Mouse (Mus musculus) MEL (cell line): ENCODE data around the gene Abhd12.

ENCODE experiments used
- CTCF ChIP-seq, 3 experiments: IDR thresholded peaks in 2 of 3; conservative IDR thresholded peaks in 1 of 3; 2 replicates each; pipeline ENCODE4 v1.5.1; 2011 to 2012; ENCODE audit warnings: low read length in 3 of 3, low read depth in 2 of 3, mild to moderate bottlenecking in 2 of 3, improper control_type of control experiment in 1 of 3, inconsistent platforms in 1 of 3, mixed read lengths in 1 of 3, moderate library complexity in 1 of 3; ENCODE audit not compliant: control insufficient read depth in 1 of 3, insufficient read depth in 1 of 3, poor library complexity in 1 of 3, severe bottlenecking in 1 of 3
- ELF1 ChIP-seq: IDR thresholded peaks from 2 replicates; pipeline ENCODE4 v1.6.1; 2014; ENCODE audit warnings: low read depth, mild to moderate bottlenecking, inconsistent platforms, low read length, improper control_type of control experiment, moderate library complexity
- EP300 ChIP-seq, 2 experiments: IDR thresholded peaks; 2 replicates each; pipeline ENCODE4 v1.6.1; 2011; ENCODE audit warnings: improper control_type of control experiment in 2 of 2, low read length in 2 of 2, low read depth in 1 of 2, mild to moderate bottlenecking in 1 of 2
- POLR2A ChIP-seq, 2 experiments: IDR thresholded peaks; 2 replicates each; pipeline ENCODE4 v1.6.1; 2011 to 2012; ENCODE audit warnings: low read length in 2 of 2, mild to moderate bottlenecking in 2 of 2, control low read depth in 1 of 2, improper control_type of control experiment in 1 of 2, low read depth in 1 of 2, moderate library complexity in 1 of 2; ENCODE audit not compliant: control insufficient read depth in 1 of 2, insufficient read depth in 1 of 2, poor library complexity in 1 of 2
- UBTF ChIP-seq: IDR thresholded peaks from 2 replicates; pipeline ENCODE4 v1.6.1; 2012; ENCODE audit warnings: low read depth, mild to moderate bottlenecking, inconsistent platforms, low read length, improper control_type of control experiment, moderate library complexity, borderline replicate concordance; ENCODE audit not compliant: insufficient read depth

- TF ChIP-seq CTCF (IDR thresholded peaks at IDR 0.05 in 2 of 3, conservative IDR thresholded peaks at IDR 0.05 in 1 of 3; ENCODE audit: control insufficient read depth in 1 of 3, insufficient read depth in 1 of 3, low read depth in 2 of 3, low read length in 3 of 3, poor library complexity in 1 of 3, severe bottlenecking in 1 of 3): no peak
- no peak for TF ChIP-seq ELF1
- TF ChIP-seq POLR2A (IDR thresholded peaks at IDR 0.05; ENCODE audit: control insufficient read depth in 1 of 2, insufficient read depth in 1 of 2, low read depth in 1 of 2, low read length in 2 of 2, poor library complexity in 1 of 2): no peak
- TF ChIP-seq EP300 (IDR thresholded peaks at IDR 0.05; ENCODE audit: low read depth in 1 of 2, low read length in 2 of 2): peak in 1 of 2 experiments; percentile 49; a peak in 2 of 4 replicates
- no peak for TF ChIP-seq UBTF
These were observed 93.9 kb downstream of the Abhd12 start for GRCm38 (mm10) chr2:150810603-150811002.
